Mouse (Mus musculus) lung, embryonic 14.5 days (tissue): ENCODE measurements at regions not wholly inside any gene's neighbourhood (a gene's known extent, or its start where the extent isn't known, plus 50 kb on each side); places are given as distances from the start of the nearest gene placed in this dataset.

Experiments used
- ATAC-seq: fragments of 200-750 bp; cut with Nextera tagmentation; 2 replicates; pipeline ENCODE4 v1.8.0; 2017; ENCODE audit warnings: mild to moderate bottlenecking, moderate TSS enrichment, moderate library complexity; ENCODE audit not compliant: insufficient read depth
- DNase-seq: peaks from one replicate; pipeline ENCODE4 v3.0.0-alpha.2; 2015
- H3K27ac ChIP-seq: fragments of 300-500 bp; sonication (generic); 2 replicates; pipeline ENCODE4 v1.5.1; 2014; ENCODE audit warnings: low read depth, mild to moderate bottlenecking, moderate library complexity
- H3K27me3 ChIP-seq: fragments of 300-500 bp; sonication (generic); 2 replicates; pipeline ENCODE4 v1.6.1; 2014; ENCODE audit warnings: low read length, control low read depth; ENCODE audit not compliant: insufficient read depth
- H3K36me3 ChIP-seq: fragments of 300-500 bp; sonication (generic); 2 replicates; pipeline ENCODE4 v1.6.1; 2014; ENCODE audit warnings: control low read depth; ENCODE audit not compliant: insufficient read depth
- H3K4me1 ChIP-seq: fragments of 300-500 bp; sonication (generic); 2 replicates; pipeline ENCODE4 v1.6.1; 2014; ENCODE audit warnings: antibody characterized with exemption, control low read depth; ENCODE audit not compliant: insufficient read depth
- H3K4me2 ChIP-seq: fragments of 300-500 bp; sonication (generic); 2 replicates; pipeline ENCODE4 v1.6.1; 2014; ENCODE audit warnings: mild to moderate bottlenecking
- H3K4me3 ChIP-seq: fragments of 300-500 bp; sonication (generic); 2 replicates; pipeline ENCODE4 v1.5.1; 2014; ENCODE audit warnings: low read depth, low read length
- H3K9ac ChIP-seq: fragments of 300-500 bp; sonication (generic); 2 replicates; pipeline ENCODE4 v1.6.1; 2014
- H3K9me3 ChIP-seq: fragments of 300-500 bp; sonication (generic); 2 replicates; pipeline ENCODE4 v1.6.1; 2016; ENCODE audit warnings: low read depth, low read length, control low read depth
- CTCF ChIP-seq: IDR thresholded peaks from 2 replicates; pipeline ENCODE4 v1.5.1; 2016; ENCODE audit warnings: antibody characterized with exemption, low read depth
- WGBS: fragments of 180-500 bp; shearing (Covaris S2); extraction: QIAGEN DNeasy Blood & Tissue Kit; methylation state at CpG from one replicate; pipeline ENCODE4 v1.1.7; 2014; 5-methylcytosine and 5-hydroxymethylcytosine counted together

DNA sequence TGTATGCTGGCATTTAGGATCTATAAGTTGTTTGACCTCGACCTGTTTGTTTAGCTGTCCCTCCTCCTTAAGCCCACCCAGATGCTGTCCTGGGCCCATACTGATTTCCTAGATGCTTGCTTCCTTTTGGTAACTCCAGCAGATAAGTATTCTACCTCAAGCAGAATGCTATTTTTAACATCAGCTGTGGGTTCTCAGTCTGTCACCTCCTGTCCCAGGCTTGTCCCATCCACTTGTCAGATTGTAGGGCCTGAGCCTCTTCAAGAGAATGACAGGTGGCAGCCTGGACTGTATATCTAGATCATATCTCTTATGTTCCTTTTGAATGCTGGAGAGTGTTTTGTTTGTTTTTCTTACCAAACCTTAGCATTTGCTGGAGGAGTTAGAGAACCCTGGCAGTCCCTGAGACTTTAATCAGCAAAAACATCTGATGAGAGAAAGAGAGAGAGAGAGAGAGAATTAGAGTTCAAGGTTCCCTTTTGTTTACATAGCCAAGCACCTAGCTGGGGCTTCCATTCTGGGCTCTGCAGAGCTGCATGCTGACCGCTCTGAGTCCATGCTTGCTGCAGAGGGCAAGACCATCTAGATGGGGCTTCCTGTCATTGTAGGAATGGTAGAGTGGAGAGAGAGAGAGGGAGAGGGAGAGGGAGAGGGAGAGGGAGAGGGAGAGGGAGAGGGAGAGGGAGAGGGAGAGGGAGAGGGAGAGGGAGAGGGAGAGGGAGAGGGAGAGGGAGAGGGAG lies 89.7 kb upstream of the Map1b start:
- H3K4me1 ChIP-seq = no peaks in the 10 kb centered on the region
- ATAC-seq (no peak), DNase-seq (no peak)
- H3K27me3 ChIP-seq = no peaks in the 10 kb centered on the region
- H3K9ac ChIP-seq = no peak overlapping the region
- WGBS = 33% methylated on average over 2 of the region's 2 CpGs
- H3K27ac ChIP-seq = no peak overlapping the region
- no peaks in the 10 kb centered on the region for H3K9me3 ChIP-seq
- TF ChIP-seq CTCF = no peak
- H3K36me3 ChIP-seq = no peaks in the 10 kb centered on the region
- H3K4me3 ChIP-seq = no peak overlapping the region
- no peak overlapping the region for H3K4me2 ChIP-seq

DNA sequence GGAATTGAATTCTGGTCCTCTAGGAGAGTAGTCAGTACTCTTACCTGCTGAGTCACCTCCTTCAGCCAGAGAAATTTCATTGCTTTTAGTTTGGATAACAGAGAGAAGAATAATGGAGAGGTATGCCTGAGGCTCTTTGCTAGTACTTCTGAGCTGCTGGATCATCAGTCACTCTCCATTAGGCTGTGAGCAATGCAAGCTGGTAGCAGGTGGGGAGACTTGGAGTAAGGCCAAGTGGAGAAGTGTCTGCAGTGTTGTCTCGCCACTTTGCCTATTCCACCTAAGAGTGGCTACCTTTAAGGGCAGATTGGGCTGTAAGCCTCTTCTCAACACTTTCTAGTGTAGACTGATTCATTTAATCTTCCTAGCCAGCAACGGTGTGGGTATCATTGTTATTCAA lies 81.6 kb upstream of the Map1b start:
- Histone ChIP-seq H3K9me3 (no peaks in the 10 kb centered on the region), H3K4me1 (no peaks in the 10 kb centered on the region), H3K36me3 (no peaks in the 10 kb centered on the region), H3K4me3 (no peak overlapping the region), H3K27me3 (no peaks in the 10 kb centered on the region), H3K9ac (no peak overlapping the region), H3K27ac (no peak overlapping the region), H3K4me2 (no peak overlapping the region)
- ATAC-seq (no peak), DNase-seq (no peak)
- TF ChIP-seq CTCF = no peak
- 57% methylated on average over 2 of the region's 2 CpGs for WGBS

DNA sequence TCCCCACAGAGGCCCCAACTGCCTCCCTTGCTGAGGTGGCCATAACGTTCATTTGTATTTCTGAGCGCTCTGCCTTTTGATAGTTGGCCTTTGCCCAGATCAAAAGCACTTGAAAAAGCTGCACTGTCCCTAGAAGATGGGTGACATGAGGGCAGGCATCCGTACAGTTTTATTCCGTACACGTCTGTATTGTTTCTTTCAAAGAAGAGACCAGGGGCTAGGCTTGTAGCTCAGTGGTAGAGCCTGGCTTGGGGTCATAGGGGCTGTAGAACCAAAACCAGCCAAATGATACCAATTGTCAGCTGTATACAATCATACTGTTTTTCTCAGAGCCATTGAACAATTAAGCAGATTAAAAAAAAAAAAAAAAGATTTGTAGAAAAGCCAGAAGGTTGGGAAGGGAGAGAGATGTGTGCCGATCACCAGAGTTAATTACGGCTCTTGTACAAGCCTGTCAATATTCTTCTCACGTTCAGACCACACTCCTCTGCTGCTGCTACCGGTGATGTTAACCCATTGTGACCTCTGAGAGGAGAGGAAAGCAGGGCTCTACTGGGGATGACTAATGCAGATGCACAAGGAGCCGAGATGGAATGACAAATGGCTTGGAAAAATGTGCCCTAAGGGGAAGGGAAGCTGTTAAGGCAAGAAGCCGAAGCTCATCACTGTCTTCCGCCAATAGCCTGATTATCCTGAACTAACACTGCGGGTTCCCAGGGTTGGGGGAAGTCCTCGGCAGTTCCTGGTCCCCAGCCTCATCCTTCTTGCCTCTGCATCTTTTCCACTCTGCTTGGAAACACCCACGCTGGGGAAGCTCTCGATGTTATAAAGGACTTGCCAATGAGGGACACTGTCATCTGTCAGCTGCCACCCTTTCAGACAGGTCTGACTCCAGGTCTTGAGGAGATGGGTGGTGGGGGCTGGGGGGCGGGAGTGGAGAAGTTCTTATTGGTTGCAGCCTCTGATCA lies 77.8 kb upstream of the Map1b start:
- Histone ChIP-seq H3K4me1 (no peaks in the 10 kb centered on the region), H3K27me3 (no peaks in the 10 kb centered on the region), H3K36me3 (no peaks in the 10 kb centered on the region), H3K4me2 (no peak overlapping the region), H3K4me3 (no peak overlapping the region), H3K9me3 (no peaks in the 10 kb centered on the region), H3K27ac (no peak overlapping the region), H3K9ac (no peak overlapping the region)
- DNase-seq (no peak), ATAC-seq (no peak)
- WGBS = 43% methylated on average over 17 of the region's 17 CpGs
- no peak for TF ChIP-seq CTCF

DNA sequence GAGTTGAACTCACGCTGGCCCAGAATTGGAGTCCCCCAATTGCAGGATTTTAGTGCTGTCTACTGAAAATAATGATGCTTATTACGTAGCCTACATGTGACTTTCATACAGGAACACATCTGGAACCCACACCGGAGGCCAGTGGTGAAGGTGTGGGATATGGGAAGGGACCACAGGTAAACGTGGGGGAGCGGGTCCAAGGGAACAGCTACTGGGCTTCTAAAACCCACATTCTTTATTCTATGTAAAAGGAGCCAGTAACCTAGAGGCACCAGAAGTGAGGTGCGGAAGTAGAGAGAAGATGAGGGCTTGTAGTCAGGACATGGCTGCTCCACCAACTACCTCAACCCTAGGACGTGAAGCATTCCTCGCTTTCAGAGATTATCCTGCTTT lies 76.9 kb upstream of the Map1b start:
- no peak for TF ChIP-seq CTCF
- H3K27me3 ChIP-seq = no peaks in the 10 kb centered on the region
- no peak overlapping the region for H3K4me3 ChIP-seq
- no peaks in the 10 kb centered on the region for H3K4me1 ChIP-seq
- no peak overlapping the region for H3K9ac ChIP-seq
- ATAC-seq (no peak), DNase-seq (no peak)
- H3K9me3 ChIP-seq = no peaks in the 10 kb centered on the region
- H3K27ac ChIP-seq = no peak overlapping the region
- no peaks in the 10 kb centered on the region for H3K36me3 ChIP-seq
- no peak overlapping the region for H3K4me2 ChIP-seq
- 56% methylated on average over 8 of the region's 8 CpGs for WGBS

DNA sequence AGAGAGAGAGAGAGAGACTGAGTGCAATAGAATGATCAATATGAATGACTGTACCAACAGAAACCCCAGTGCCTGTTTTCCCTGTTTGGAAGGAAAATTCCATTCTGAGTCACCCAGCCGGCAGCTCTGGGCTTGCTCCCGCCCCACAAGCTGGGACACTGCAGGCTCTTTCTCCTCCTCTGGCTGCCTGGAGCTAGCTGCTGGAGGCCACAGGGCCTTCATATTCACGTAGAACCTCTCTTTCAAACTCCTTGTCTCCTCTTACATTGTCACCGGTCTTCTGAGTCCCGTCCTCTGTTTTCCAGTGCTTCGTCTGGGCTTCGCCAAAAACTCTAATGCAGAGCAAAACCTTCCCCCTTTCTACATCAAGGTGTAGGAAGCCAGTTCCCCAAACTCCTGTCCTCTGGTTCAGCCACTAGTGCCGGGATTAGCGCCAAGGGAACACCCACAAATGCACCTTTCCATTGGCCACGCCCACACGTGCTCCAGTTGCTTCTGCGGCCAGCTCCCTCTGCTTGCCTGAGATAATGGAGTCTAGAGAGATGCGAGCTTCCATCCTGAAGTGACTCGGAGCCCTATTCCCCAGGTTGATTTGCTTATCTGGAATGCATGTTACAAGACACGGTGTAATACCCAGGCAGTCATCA lies 76.4 kb upstream of the Map1b start:
- Histone ChIP-seq H3K4me1 (no peaks in the 10 kb centered on the region), H3K4me2 (0 out of 2 replicates have a peak overlapping the region, but pooled peaks have one; percentile 1), H3K4me3 (no peak overlapping the region), H3K36me3 (no peaks in the 10 kb centered on the region), H3K9me3 (no peaks in the 10 kb centered on the region), H3K27ac (no peak overlapping the region), H3K27me3 (no peaks in the 10 kb centered on the region), H3K9ac (no peak overlapping the region)
- DNase-seq (peak; percentile 57), ATAC-seq (no peak)
- 12% methylated on average over 15 of the region's 15 CpGs for WGBS
- no peak for TF ChIP-seq CTCF

DNA sequence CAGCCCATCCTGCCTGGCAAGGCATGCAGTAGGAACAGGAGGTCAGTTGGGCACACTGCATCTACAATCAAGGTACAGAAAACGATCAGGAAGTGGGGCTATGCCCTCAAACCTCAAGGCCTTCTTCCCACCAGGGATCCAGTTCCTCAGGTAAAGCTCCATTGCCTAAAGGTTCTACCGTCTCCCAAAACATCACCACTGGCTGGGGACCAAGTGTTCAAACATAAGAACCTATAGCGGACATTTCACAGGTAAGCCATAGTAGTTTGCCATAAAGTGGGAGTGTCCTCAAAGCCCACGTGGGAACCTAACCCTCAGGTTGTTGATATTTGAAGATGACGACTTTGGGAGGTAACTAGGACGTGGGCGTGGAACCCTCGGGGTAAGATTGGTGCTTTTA lies 72.3 kb upstream of the Map1b start:
- DNase-seq (no peak), ATAC-seq (no peak)
- Histone ChIP-seq H3K36me3 (no peaks in the 10 kb centered on the region), H3K4me1 (no peaks in the 10 kb centered on the region), H3K4me2 (no peak overlapping the region), H3K27ac (no peak overlapping the region), H3K9me3 (no peaks in the 10 kb centered on the region), H3K9ac (no peak overlapping the region), H3K27me3 (no peaks in the 10 kb centered on the region), H3K4me3 (no peak overlapping the region)
- WGBS = 80% methylated on average over 8 of the region's 8 CpGs
- TF ChIP-seq CTCF = no peak

DNA sequence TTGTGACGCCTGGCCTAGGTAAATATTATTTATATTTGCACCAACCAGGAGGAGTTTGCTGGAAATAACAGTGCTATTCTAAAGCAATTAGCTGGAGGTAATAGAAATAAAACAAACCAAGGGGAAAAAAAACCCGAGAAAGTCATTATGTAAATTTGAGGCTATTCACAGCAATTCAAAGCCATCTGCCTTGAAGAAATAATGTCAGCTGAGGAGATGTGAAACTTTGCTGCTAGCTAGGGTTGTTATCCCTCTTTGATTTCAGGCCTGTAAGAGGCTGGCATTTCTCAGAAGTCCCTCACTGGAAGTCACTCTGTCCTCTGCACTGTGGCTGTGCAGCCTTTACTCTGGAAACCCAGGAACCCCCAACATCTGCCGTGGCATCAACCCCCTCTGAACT lies 67.5 kb upstream of the Map1b start:
- H3K27ac ChIP-seq = no peak overlapping the region
- DNase-seq (no peak), ATAC-seq (no peak)
- H3K4me3 ChIP-seq = no peak overlapping the region
- no peaks in the 10 kb centered on the region for H3K9me3 ChIP-seq
- no peak overlapping the region for H3K4me2 ChIP-seq
- H3K27me3 ChIP-seq = no peaks in the 10 kb centered on the region
- H3K36me3 ChIP-seq = no peaks in the 10 kb centered on the region
- H3K4me1 ChIP-seq = no peaks in the 10 kb centered on the region
- TF ChIP-seq CTCF = no peak
- WGBS = 50% methylated on average over 3 of the region's 3 CpGs
- H3K9ac ChIP-seq = no peak overlapping the region
